In genomic region chr4:143034324-143034723, GRCm38 (mm10) we compare ENCODE assay signal across 5 mouse cellular contexts.
A peak's percentile ranks its signal among the peaks of the same experiment; 100 is the strongest.
DNase-seq lines count a peak whose midpoint lies in the region; ATAC-seq lines count a peak whose summit lies in the region.

No protein-coding gene starts in this region.

- ATAC-seq in common myeloid progenitor, adult 5-6 weeks (replicated peaks; ENCODE audit: low read depth, poor library complexity, severe bottlenecking): peak; percentile 67
- peak; percentile 66 for ATAC-seq in granulocyte monocyte progenitor cell, adult 5-6 weeks (replicated peaks; ENCODE audit: poor library complexity, severe bottlenecking)
- ATAC-seq in megakaryocyte, adult 5-6 weeks (ENCODE audit: poor library complexity, severe bottlenecking): peak; percentile 33; the same call in 1 of the 2 replicates
- ATAC-seq in megakaryocyte progenitor cell, adult 5-6 weeks (replicated peaks; ENCODE audit: poor library complexity): peak; percentile 43

- peak; percentile 10 for DNase-seq in skeletal muscle tissue, adult 2 months (ENCODE audit: low read depth, low spot score)

Comparison
In these comparisons a context has a peak if more than half of its experiments do, and no peak if none do; other contexts are left out.
1. Peak in every context shown above with its lines: DNase-seq and ATAC-seq.